Mouse (Mus musculus): ENCODE results near the gene Tex26.

DNA sequence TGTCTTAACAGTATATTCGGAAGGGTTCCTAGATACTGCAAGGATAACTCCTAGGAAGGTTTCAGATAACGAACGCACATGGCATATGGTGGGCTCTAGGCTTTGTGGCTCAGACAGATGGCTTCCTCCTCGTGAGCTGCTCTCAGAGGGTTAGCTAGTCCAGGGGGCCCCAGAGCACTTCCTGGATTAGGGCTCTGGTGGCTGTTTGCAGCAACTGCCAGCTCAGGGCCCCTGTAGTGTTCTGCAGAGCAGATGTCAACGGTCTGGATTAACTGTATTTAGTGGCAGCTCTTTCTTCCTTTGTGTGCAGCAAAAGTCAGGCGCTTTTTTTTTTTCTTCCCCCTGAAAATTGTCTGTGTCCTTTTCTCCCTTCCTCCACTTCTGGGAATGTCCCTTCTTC is 11.1 kb upstream of the Tex26 start:
- no peak for TF ChIP-seq POLR2A (IDR thresholded peaks at IDR 0.05; ENCODE audit: low read depth, low read length)
- no peak for TF ChIP-seq CTCF (IDR thresholded peaks at IDR 0.05; ENCODE audit: extremely low read depth, insufficient read depth, insufficient read length, insufficient replicate concordance)
